Mouse (Mus musculus) CD4-positive, CD25-positive, alpha-beta regulatory T cell, adult 2 months (primary cell): ENCODE data around the gene Hist1h2ak.

ENCODE experiments used
- DNase-seq: peaks from one replicate; pipeline ENCODE4 v3.0.0-alpha.2; 2012; ENCODE audit warnings: low read depth, low spot score

Hist1h2ak gene

GRCm38 (mm10) chr13:21755707-21756106 lies 2.1 kb upstream of the Hist1h2ak start:
- no peak for DNase-seq

GRCm38 (mm10) chr13:21754294-21755001 lies 821 bp upstream of the Hist1h2ak start:
- DNase-seq, result peak; percentile 64

DNA sequence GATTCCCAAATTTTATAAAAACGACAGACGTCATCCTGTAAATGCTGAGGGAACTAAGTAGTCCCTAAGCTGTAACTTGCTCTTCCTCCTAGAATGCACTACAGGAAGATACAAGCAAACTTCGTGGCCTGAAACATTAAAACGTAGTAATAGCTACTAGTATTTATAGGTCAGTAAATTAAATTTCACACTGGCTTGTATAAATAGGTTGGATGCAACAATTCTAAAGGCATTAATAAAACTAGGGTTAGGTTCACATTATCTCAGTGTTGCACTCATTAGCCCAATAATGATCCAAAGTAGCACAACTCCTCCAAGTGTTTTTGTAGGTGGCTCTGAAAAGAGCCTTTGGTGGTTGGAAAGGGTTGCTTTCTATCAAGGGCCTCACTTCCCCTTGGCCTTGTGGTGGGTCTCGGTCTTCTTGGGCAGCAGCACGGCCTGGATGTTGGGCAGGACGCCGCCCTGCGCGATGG lies 540 bp downstream of the Hist1h2ak start:
- DNase-seq, result no peak

GRCm38 (mm10) chr13:21752356-21752755 lies 1.3 kb downstream of the Hist1h2ak start:
- DNase-seq, result no peak

DNA sequence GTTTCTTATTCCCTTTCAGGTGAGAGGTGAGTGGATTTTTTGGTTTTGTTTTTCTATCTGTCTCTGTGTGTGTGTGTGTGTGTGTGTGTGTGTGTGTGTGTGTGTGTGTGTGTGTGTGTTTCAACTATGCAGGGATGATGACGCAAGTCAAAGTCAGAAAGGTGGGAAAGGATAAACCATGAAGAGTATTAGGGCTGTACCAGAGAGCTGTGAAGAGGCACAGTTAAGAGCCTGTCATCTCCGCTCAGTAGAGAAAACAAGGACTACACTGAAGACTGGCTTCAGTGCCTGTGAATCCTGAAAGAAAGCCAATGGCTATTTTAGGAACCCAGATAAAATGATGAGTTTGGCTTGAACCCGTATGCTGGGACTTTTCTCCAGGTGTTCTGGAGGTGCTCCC lies 1.8 kb downstream of the Hist1h2ak start:
- DNase-seq, result no peak

- DNase-seq, result no peak
Observed at GRCm38 (mm10) chr13:21751417-21751816, 2.2 kb downstream of the Hist1h2ak start.

DNA sequence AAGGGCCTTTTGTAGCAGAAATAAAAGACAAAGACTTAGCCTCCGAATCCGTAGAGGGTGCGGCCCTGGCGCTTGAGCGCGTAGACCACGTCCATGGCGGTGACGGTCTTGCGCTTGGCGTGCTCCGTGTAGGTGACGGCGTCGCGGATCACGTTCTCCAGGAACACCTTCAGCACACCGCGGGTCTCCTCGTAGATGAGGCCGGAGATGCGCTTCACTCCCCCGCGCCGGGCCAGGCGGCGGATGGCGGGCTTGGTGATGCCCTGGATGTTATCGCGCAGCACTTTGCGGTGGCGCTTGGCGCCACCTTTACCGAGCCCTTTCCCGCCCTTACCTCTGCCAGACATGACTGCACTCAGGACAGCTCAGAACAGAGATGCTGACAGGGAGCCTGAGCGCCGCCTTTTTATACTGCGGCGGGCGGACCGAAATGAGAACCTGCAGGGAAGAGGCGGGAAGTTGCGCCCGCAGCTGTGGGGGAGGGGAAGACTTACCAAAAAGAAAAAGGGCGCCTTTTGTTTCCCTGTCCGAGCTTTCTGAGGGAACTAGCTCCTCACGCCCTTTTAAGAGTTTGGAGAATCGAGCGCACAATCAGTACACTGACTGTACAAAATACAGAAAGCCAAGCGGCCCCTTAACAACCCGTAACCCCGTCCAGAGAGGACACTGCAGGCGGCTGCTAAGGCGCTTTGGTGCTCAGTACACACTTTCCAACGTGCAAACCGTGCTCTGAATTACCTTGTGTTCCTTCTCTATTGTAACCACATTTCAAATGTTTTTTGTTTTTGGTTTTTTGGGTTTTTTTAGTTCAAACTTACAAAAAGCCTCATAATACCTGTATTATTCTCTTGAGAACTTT lies 3.2 kb downstream of the Hist1h2ak start, which contains the start of gene Hist1h4k:
Gene Hist1h4k, minus strand, starts transcription at position 347 of the 859 bp plus-strand sequence.
- DNase-seq, result peak; percentile 88

- DNase-seq, result peak; percentile 44
Observed at GRCm38 (mm10) chr13:21749387-21750158, 4.1 kb downstream of the Hist1h2ak start.

- DNase-seq, result no peak
Observed at GRCm38 (mm10) chr13:21745006-21745405, 8.6 kb downstream of the Hist1h2ak start.

DNA sequence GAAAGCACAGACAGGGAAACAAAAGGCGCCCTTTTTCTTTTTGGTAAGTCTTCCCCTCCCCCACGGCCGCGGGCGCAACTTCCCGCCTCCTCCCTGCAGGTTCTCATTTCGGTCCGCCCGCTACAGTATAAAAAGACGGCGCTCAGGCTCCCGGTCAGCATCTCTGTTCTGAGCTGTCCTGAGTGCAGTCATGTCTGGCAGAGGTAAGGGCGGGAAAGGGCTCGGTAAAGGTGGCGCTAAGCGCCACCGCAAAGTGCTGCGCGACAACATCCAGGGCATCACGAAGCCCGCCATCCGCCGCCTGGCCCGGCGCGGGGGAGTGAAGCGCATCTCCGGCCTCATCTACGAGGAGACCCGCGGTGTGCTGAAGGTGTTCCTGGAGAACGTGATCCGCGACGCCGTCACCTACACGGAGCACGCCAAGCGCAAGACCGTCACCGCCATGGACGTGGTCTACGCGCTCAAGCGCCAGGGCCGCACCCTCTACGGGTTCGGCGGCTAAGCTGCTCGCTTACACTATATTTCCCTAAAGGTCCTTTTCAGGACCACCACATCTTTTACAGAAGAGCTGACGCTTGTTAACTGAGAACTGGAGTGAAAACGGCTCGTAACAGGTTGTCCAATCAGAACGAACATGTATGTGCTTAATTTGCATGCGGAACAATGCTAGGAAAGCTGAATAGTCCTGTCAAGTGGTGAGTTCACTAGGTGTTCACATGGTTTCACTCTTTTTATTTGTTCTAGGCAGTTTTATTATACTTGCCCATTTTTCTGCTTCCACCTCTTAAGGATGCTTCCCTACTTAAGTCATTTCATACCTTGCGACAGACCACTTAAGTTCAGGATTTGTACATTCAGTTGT lies 18.5 kb downstream of the Hist1h2ak start, which contains the start of gene Hist1h4j:
Gene Hist1h4j, plus strand, starts transcription at position 159 of the 862 bp plus-strand sequence.
- peak; percentile 80 for DNase-seq

DNA sequence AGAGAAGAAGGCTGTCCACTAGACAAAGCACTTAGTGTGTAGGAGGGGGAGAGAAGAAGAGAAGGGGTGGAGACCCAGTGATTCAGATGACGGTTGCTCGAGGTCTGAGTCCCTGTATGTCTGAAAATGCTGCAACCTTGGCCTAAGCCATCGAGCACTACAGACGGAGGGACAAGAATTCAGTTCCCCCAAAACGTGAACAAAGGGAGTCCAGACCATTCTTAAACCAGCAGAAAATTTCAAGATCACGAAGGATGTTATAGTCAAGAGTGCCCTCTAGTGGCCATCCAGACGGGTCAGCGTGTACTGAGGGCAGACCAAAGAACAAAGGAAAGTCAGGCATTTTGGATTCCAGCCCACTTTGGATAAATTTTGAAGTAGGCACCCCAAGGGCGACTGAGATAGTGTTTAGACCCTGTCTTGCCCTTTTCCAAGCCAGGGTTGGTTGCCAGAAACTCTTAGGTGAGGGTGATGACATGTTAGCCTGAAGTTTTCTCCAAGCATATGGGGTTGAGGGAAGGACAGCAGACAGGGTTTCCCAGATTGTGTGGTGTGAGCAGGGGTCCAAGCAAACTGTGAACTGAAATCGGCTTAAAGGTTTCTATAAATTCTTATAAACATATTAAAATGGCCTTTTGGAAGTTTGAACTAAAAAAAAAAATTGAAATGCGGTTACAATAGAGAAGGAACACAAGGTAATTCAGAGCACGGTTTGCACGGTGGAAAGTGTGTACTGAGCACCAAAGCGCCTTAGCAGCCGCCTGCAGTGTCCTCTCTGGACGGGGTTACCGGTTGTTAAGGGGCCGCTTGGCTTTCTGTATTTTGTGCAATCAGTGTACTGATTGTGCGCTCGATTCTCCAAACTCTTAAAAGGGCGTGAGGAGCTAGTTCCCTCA lies 19.4 kb downstream of the Hist1h2ak start:
- DNase-seq, result peak; percentile 86

- peak; percentile 20 for DNase-seq
Observed at GRCm38 (mm10) chr13:21733466-21733865, 20.2 kb downstream of the Hist1h2ak start.

GRCm38 (mm10) chr13:21729544-21729943 lies 24.1 kb downstream of the Hist1h2ak start:
- no peak for DNase-seq

DNA sequence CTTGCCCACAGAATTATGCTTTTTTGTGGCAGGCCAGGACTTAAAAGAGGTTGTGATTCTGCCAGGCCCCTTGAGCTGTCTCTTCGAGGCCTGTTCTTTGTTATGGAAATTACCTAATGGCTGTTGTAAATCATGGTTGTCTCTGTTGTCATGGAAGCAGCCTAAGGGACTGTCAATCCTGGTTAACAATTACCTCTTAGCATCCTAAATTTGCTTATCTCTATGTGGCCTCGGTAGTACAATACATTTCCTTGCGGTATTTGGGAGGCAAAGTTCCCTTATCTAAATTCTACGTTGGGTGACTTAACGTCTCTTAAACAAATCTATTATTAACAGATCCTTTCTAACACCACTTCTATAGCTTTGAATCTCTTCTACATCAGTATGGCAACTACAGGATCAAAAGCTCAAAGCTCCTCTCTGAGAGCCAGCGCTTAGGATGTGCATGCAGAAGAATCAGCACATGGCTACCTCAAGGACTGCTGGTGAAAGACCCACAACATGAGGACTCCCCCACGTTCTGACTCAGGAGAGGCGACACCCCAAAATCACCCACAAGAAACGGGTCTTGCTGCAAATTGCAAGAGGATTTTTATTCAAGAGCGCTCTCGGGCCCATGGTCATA lies 25.6 kb downstream of the Hist1h2ak start:
- DNase-seq, result no peak

GRCm38 (mm10) chr13:21722993-21723836 lies 30.4 kb downstream of the Hist1h2ak start:
- peak; percentile 32 for DNase-seq

- DNase-seq, result no peak
Observed at GRCm38 (mm10) chr13:21722373-21722925, 31.2 kb downstream of the Hist1h2ak start.

DNA sequence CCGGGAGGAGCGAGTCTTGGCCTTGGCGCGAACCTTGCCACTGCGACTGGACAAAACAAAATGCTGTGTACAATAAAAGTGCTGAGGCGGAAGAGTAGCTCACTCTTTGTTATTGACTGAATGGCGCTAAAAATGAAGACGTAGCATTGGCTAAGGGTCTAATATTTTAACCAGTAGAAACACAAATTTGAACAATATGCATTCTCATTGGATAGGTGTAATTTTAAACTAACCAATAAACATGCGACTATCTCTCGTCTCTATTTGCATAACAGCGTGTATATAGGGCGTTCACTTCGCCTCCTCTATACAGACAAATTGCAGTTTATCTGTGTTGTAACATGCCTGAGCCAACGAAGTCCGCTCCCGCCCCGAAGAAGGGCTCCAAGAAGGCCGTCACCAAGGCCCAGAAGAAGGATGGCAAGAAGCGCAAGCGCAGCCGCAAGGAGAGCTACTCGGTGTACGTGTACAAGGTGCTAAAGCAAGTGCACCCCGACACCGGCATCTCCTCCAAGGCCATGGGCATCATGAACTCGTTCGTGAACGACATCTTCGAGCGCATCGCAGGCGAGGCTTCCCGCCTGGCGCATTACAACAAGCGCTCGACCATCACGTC lies 31.8 kb downstream of the Hist1h2ak start, which contains the start of gene Hist1h2bm:
Gene Hist1h2bm, plus strand, starts transcription at position 288 of the 616 bp plus-strand sequence.
- peak; percentile 87 for DNase-seq
